Mouse (Mus musculus) midbrain, embryonic 15.5 days (tissue): ENCODE data around the gene Numbl. TPM values are rescaled to one million over a fixed set of nuclear protein-coding genes. Genes with fewer than 3 reads are reported as not detected.
A peak's percentile ranks its signal among the peaks of the same experiment; 100 is the strongest.

ENCODE experiments used
- ATAC-seq: fragments of 200-750 bp; cut with Nextera tagmentation; replicated peaks from 2 replicates; pipeline ENCODE4 v1.8.0; 2017; ENCODE audit warnings: moderate TSS enrichment
- H3K27ac ChIP-seq: fragments of 300-500 bp; sonication (generic); 2 replicates; pipeline ENCODE4 v1.5.1; 2015; ENCODE audit warnings: mild to moderate bottlenecking, inconsistent platforms
- H3K27me3 ChIP-seq: fragments of 300-500 bp; sonication (generic); replicated peaks from 2 replicates; pipeline ENCODE4 v1.6.1; 2015; ENCODE audit warnings: inconsistent platforms
- H3K36me3 ChIP-seq: fragments of 300-500 bp; sonication (generic); replicated peaks from 2 replicates; pipeline ENCODE4 v1.6.1; 2015; ENCODE audit warnings: inconsistent platforms
- H3K4me1 ChIP-seq: fragments of 300-500 bp; sonication (generic); 2 replicates; pipeline ENCODE4 v1.6.1; 2015; ENCODE audit warnings: inconsistent platforms
- H3K4me2 ChIP-seq: fragments of 300-500 bp; sonication (generic); 2 replicates; pipeline ENCODE4 v1.6.1; 2015; ENCODE audit warnings: inconsistent platforms, mild to moderate bottlenecking, moderate library complexity
- H3K4me3 ChIP-seq: fragments of 300-500 bp; sonication (generic); 2 replicates; pipeline ENCODE4 v1.5.1; 2015; ENCODE audit warnings: mild to moderate bottlenecking, inconsistent platforms
- H3K9ac ChIP-seq: fragments of 300-500 bp; sonication (generic); 2 replicates; pipeline ENCODE4 v1.6.1; 2015; ENCODE audit warnings: mild to moderate bottlenecking, inconsistent platforms
- H3K9me3 ChIP-seq: fragments of 300-500 bp; sonication (generic); 2 replicates; pipeline ENCODE4 v1.6.1; 2016; ENCODE audit warnings: inconsistent platforms
- WGBS: fragments of 180-500 bp; shearing (Covaris S2); methylation state at CpG from one replicate; pipeline ENCODE4 v1.1.7; 2015; ENCODE audit warnings: mixed read lengths; 5-methylcytosine and 5-hydroxymethylcytosine counted together
- polyA plus RNA-seq: library from polyadenylated mRNA; unstranded; fragments of >200 nt; fragmentation: Nextera tagmentation; extraction: Ambion mirVana; gene quantifications from 2 replicates; pipeline ENCODE4 v1.2.1, GENCODE M21; 2015

Gene Numbl
- polyA plus RNA-seq = 58.7 and 66.3 TPM in 2 replicates

- no peaks in the 10 kb centered on the region; the same call in 1 of the 2 replicates for H3K36me3 ChIP-seq
- ATAC-seq = peak; percentile 75
- under 1% methylated on average over 43 of the region's 47 CpGs for WGBS
Measured at GRCm38 (mm10) chr7:27258205-27258899, at the start of gene Numbl. TSS of gene Numbl (plus strand) at chr7:27258433.

GRCm38 (mm10) chr7:27212626-27213025 is 45.6 kb upstream of the Numbl start:
- no peak overlapping the region for H3K27ac ChIP-seq
- peaks cover 61% of the 10 kb centered on the region for H3K36me3 ChIP-seq
- H3K4me3 ChIP-seq = no peak overlapping the region
- H3K4me1 ChIP-seq = no peaks in the 10 kb centered on the region
- no peaks in the 10 kb centered on the region for H3K27me3 ChIP-seq
- H3K4me2 ChIP-seq = no peak overlapping the region
- H3K9ac ChIP-seq = no peak overlapping the region
- H3K9me3 ChIP-seq = no peaks in the 10 kb centered on the region
- 92% methylated on average over 2 of the region's 2 CpGs for WGBS
- ATAC-seq = no peak

More at GRCm38 (mm10) chr7:27258205-27258899, at the start of gene Numbl:
- peak within 1 kb of the TSS; percentile 93 for H3K27ac ChIP-seq
- peak within 1 kb of the TSS; percentile 94 for H3K9ac ChIP-seq
- H3K9me3 ChIP-seq = no peaks in the 10 kb centered on the region
- no peaks in the 10 kb centered on the region for H3K27me3 ChIP-seq
- H3K4me1 ChIP-seq = peaks cover 31% of the 10 kb centered on the region
- H3K4me2 ChIP-seq = peak within 1 kb of the TSS; percentile 86
- H3K4me3 ChIP-seq = peak within 1 kb of the TSS; percentile 83

GRCm38 (mm10) chr7:27218586-27218985 is 39.6 kb upstream of the Numbl start:
- Histone ChIP-seq H3K4me1 (peaks cover 4% of the 10 kb centered on the region), H3K4me3 (no peak overlapping the region), H3K9ac (no peak overlapping the region), H3K9me3 (no peaks in the 10 kb centered on the region), H3K36me3 (peaks cover 29% of the 10 kb centered on the region; the same call in 1 of the 2 replicates), H3K4me2 (no peak overlapping the region), H3K27me3 (no peaks in the 10 kb centered on the region), H3K27ac (no peak overlapping the region)
- no peak for ATAC-seq
- 89% methylated on average over 7 of the region's 7 CpGs for WGBS

GRCm38 (mm10) chr7:27219937-27220336 is 38.3 kb upstream of the Numbl start:
- Histone ChIP-seq H3K27me3 (no peaks in the 10 kb centered on the region), H3K27ac (no peak overlapping the region), H3K36me3 (peaks cover 20% of the 10 kb centered on the region; the same call in 1 of the 2 replicates), H3K9me3 (no peaks in the 10 kb centered on the region), H3K4me2 (no peak overlapping the region), H3K9ac (no peak overlapping the region), H3K4me1 (peaks cover 17% of the 10 kb centered on the region), H3K4me3 (no peak overlapping the region)
- ATAC-seq = no peak
- 82% methylated on average over 11 of the region's 11 CpGs for WGBS

- no peak overlapping the region for H3K4me2 ChIP-seq
- H3K4me3 ChIP-seq = no peak overlapping the region
- H3K36me3 ChIP-seq = peaks cover 7% of the 10 kb centered on the region; the same call in 1 of the 2 replicates
- no peak overlapping the region for H3K9ac ChIP-seq
- no peak overlapping the region for H3K27ac ChIP-seq
- no peaks in the 10 kb centered on the region for H3K9me3 ChIP-seq
- H3K4me1 ChIP-seq = peaks cover 37% of the 10 kb centered on the region
- 88% methylated on average over 6 of the region's 6 CpGs for WGBS
- H3K27me3 ChIP-seq = no peaks in the 10 kb centered on the region
- ATAC-seq = no peak
Measured at GRCm38 (mm10) chr7:27221939-27222338, 36.3 kb upstream of the Numbl start.

GRCm38 (mm10) chr7:27222538-27222937 is 35.7 kb upstream of the Numbl start:
- H3K4me1 ChIP-seq = peaks cover 43% of the 10 kb centered on the region
- no peak overlapping the region for H3K9ac ChIP-seq
- WGBS = 95% methylated on average over 1 of the region's 1 CpGs
- no peaks in the 10 kb centered on the region for H3K27me3 ChIP-seq
- no peak for ATAC-seq
- H3K27ac ChIP-seq = no peak overlapping the region
- 0 out of 2 replicates have a peak, but pooled peaks cover 5% of the 10 kb centered on the region for H3K36me3 ChIP-seq
- H3K4me3 ChIP-seq = no peak overlapping the region
- no peaks in the 10 kb centered on the region for H3K9me3 ChIP-seq
- no peak overlapping the region for H3K4me2 ChIP-seq

- H3K36me3 ChIP-seq = no peaks in the 10 kb centered on the region
- H3K27me3 ChIP-seq = no peaks in the 10 kb centered on the region
- ATAC-seq = no peak
- H3K9ac ChIP-seq = peak overlapping the region; percentile 88
- WGBS = 75% methylated on average over 11 of the region's 11 CpGs
- peaks cover 51% of the 10 kb centered on the region for H3K4me1 ChIP-seq
- peak overlapping the region; percentile 86 for H3K4me2 ChIP-seq
- H3K4me3 ChIP-seq = peak overlapping the region; percentile 12
- H3K27ac ChIP-seq = no peak overlapping the region
- no peaks in the 10 kb centered on the region for H3K9me3 ChIP-seq
Measured at GRCm38 (mm10) chr7:27224877-27225575, 33.2 kb upstream of the Numbl start.

GRCm38 (mm10) chr7:27227276-27227675 is 31.0 kb upstream of the Numbl start:
- Histone ChIP-seq H3K9ac (peak overlapping the region; percentile 88), H3K27ac (no peak overlapping the region), H3K4me1 (peaks cover 51% of the 10 kb centered on the region), H3K4me2 (peak overlapping the region; percentile 86), H3K9me3 (no peaks in the 10 kb centered on the region), H3K36me3 (no peaks in the 10 kb centered on the region), H3K4me3 (peak overlapping the region; percentile 87), H3K27me3 (no peaks in the 10 kb centered on the region)
- 30% methylated on average over 9 of the region's 9 CpGs for WGBS
- no peak for ATAC-seq

GRCm38 (mm10) chr7:27227676-27228075 is 30.6 kb upstream of the Numbl start:
- ATAC-seq = peak; percentile 6
- Histone ChIP-seq H3K4me1 (peaks cover 51% of the 10 kb centered on the region), H3K4me2 (peak overlapping the region; percentile 86), H3K9ac (peak overlapping the region; percentile 88), H3K27ac (peak overlapping the region; percentile 90), H3K4me3 (peak overlapping the region; percentile 87), H3K27me3 (no peaks in the 10 kb centered on the region), H3K9me3 (no peaks in the 10 kb centered on the region), H3K36me3 (no peaks in the 10 kb centered on the region)
- 2% methylated on average over 10 of the region's 10 CpGs for WGBS

GRCm38 (mm10) chr7:27228281-27228821 is 29.9 kb upstream of the Numbl start, which contains the start of gene Itpkc:
TSS of gene Itpkc (minus strand) at chr7:27228661.
- peak; percentile 80 for ATAC-seq
- H3K4me2 ChIP-seq = peak within 1 kb of the TSS; percentile 86
- no peaks in the 10 kb centered on the region for H3K27me3 ChIP-seq
- no peaks in the 10 kb centered on the region for H3K9me3 ChIP-seq
- peak within 1 kb of the TSS; percentile 87 for H3K4me3 ChIP-seq
- peak within 1 kb of the TSS; percentile 90 for H3K27ac ChIP-seq
- peak within 1 kb of the TSS; percentile 88 for H3K9ac ChIP-seq
- peaks cover 51% of the 10 kb centered on the region for H3K4me1 ChIP-seq
- H3K36me3 ChIP-seq = no peaks in the 10 kb centered on the region
- WGBS = under 1% methylated on average over 49 of the region's 49 CpGs

GRCm38 (mm10) chr7:27228865-27229264 is 29.4 kb upstream of the Numbl start:
- whole genome bisulfite sequencing = 16% methylated on average over 6 of the region's 6 CpGs
- ATAC-seq = no peak
- Histone ChIP-seq H3K36me3 (no peaks in the 10 kb centered on the region), H3K9ac (peak overlapping the region; percentile 88), H3K4me3 (peak overlapping the region; percentile 87), H3K4me2 (peak overlapping the region; percentile 86), H3K27ac (peak overlapping the region; percentile 90), H3K4me1 (peaks cover 51% of the 10 kb centered on the region), H3K27me3 (no peaks in the 10 kb centered on the region), H3K9me3 (no peaks in the 10 kb centered on the region)

GRCm38 (mm10) chr7:27230781-27231180 is 27.5 kb upstream of the Numbl start:
- H3K9ac ChIP-seq = no peak overlapping the region
- no peak overlapping the region for H3K27ac ChIP-seq
- WGBS = 83% methylated on average over 4 of the region's 4 CpGs
- no peaks in the 10 kb centered on the region for H3K27me3 ChIP-seq
- H3K4me3 ChIP-seq = no peak overlapping the region
- H3K4me2 ChIP-seq = no peak overlapping the region
- peaks cover 37% of the 10 kb centered on the region for H3K4me1 ChIP-seq
- ATAC-seq = no peak
- H3K9me3 ChIP-seq = no peaks in the 10 kb centered on the region
- no peaks in the 10 kb centered on the region for H3K36me3 ChIP-seq
